Mouse (Mus musculus) kidney, adult 2 months (tissue): ENCODE data around the gene Cmbl.

ENCODE experiments used
- CTCF ChIP-seq: fragments of 200-500 bp; conservative IDR thresholded peaks from 2 replicates; pipeline ENCODE4 v1.5.1; 2011; ENCODE audit warnings: low read depth, mild to moderate bottlenecking, control low read depth, low read length, moderate library complexity, mixed read lengths; ENCODE audit not compliant: insufficient read depth, insufficient read length
- POLR2A ChIP-seq: fragments of 200-500 bp; IDR thresholded peaks from one replicate; pipeline ENCODE4 v1.6.1; 2011; ENCODE audit warnings: low read depth, low read length, control low read depth

DNA sequence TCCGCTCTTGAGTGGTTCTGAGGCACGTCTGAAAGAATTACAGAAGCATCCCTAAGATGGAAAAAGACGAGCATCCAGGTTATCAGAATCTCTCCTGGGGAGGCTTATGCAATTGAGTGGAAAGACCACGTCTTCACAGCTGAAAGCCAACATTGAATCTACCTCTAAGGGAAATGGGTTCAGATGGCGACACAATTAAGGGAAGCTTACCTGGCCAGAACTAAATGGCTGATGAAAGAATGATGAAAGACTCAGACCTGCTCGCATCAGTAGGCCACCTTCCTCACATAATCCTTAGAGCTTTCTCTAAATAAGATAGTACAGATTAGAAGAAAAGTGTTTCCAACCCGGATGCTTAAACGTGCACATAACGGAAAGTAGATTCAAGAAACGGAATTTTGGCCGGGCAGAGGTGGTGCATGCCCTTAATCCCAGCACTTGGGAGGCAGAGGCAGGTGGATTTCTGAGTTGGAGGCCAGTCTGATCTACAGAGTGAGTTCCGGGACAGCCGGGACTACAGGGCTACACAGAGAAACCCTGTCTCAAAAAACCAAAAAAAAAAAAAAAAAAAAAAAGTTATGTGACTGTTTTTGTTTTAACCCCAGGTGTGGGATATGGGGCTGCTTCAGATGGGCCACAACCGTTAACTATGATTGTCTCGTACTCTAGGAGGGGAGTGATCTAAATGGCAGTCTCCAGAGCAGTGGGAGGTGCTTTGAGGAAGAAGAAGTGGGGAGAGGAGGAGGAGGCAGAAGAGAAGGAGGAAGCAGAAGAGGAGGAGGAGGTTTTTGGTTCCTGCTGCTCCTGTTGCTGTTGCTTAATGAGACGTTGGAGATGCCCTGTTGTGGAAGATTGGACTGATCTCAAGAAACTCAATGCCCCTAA lies 33.5 kb upstream of the Cmbl start:
- no peak for TF ChIP-seq CTCF
- TF ChIP-seq POLR2A: no peak
